Mouse (Mus musculus): ENCODE data around the gene Man1a2. TPM values are rescaled to one million over a fixed set of nuclear protein-coding genes. Genes with fewer than 3 reads are reported as not detected.

Gene Man1a2
- polyA plus RNA-seq, 1 experiment, result 4.4 TPM

DNA sequence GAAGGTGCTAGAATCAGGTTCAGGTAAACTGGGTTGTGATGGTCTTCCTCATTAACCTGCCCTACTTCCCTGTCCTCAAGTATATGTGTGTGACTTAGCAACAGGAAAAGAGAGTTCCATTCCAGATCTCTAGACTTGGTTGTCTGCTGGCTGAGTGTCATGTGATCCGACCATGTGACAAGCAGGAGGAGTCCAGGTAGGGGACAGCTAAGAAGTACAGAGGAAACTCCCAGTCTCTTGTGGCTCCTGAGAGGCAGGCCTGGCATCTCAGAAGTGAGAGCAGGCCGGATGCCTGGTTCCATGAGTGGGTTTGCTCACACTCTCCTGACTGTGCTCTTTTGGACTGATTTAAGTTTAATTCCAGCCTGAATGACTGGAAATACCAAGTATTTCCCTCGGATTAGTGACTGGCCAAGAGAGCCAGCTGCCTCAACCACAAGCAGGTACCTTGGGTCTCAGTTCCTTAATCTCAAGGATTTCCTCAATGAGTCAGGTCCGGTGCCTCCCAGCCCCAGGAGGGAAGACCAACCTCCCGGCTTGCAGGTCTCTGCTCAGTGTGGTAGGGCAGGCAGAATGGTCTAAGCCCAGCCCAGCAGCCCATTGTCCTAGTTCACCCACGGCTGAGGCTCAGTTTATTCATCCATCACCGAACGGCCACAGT lies 170.1 kb downstream of the Man1a2 start:
- no peak for DNase-seq (ENCODE audit: low read depth in 1 of 2, low spot score in 2 of 2)
- Histone ChIP-seq H3K4me1 (ENCODE audit: control insufficient read depth, insufficient read depth, insufficient read length) (no peaks in the 10 kb centered on the region), H3K36me3 (ENCODE audit: control insufficient read depth, insufficient read depth, low read length) (no peaks in the 10 kb centered on the region), H3K4me3 (ENCODE audit: extremely low read depth, insufficient read depth, insufficient read length) (no peak overlapping the region), H3K27me3 (ENCODE audit: control insufficient read depth, insufficient read depth, low read length) (no peaks in the 10 kb centered on the region), H3K27ac (ENCODE audit: insufficient read depth, low read length) (no peak overlapping the region)
- 35% methylated on average over 8 of the region's 8 CpGs for WGBS
- TF ChIP-seq POLR2A (IDR thresholded peaks at IDR 0.05; ENCODE audit: low read depth, low read length) (no peak), CTCF (IDR thresholded peaks at IDR 0.05; ENCODE audit: extremely low read depth, insufficient read depth, insufficient read length, insufficient replicate concordance) (no peak)

Other genes starting within 250 kb of the Man1a2 start
- 30.8 and 55.0 TPM in 2 replicates for gene Tent5c, start 196.2 kb downstream of the Man1a2 start, polyA plus RNA-seq (2012; rRNA removed)
- gene Vtcn1, start 140.0 kb upstream of the Man1a2 start, polyA plus RNA-seq (2012; rRNA removed), result 0.04 TPM in 1 of 2 replicates, not detected in the other
- gene Trim45, start 236.7 kb upstream of the Man1a2 start, polyA plus RNA-seq (2012; rRNA removed), result 1.4 TPM in 2 replicates